Comparison of ENCODE assay signal across 8 mouse cellular contexts in the genomic region with DNA sequence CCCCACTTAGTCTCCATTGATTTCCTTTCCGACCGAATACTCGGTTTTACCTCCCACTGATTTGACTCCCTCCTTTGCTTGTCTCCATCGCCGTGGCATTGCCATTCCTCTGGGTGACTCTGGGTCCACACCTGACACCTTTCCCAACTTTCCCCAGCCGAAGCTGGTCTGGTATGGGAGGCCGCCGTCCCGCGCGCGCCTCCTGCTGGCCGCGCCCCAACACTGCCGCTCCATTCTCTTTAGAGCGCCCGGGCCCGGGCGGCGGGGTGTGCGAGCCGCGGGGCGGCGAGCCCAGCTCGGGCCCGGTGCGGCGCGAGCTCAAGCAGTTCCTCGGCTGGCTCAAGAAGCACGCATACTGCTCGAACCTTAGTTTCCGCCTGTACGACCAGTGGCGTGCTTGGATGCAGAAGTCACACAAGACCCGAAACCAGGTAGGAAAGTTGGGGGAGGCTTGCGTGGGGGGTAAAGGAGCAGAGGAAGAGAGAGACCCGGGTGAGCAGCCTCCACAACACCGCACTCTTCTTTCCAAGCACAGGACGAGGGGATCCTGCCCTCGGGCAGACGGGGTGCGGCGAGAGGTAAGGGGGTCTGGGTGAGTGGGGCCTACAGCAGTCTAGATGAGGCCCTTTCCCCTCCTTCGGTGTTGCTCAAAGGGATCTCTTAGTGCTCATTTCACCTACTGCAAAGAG. TPM values are rescaled to one million over a fixed set of nuclear protein-coding genes. Genes with fewer than 3 reads are reported as not detected.
DNase-seq lines count a peak whose midpoint lies in the region; ATAC-seq and TF ChIP-seq lines count a peak whose summit lies in the region.

No protein-coding gene starts in this region.

- no peaks in the 10 kb centered on the region for H3K9me3 ChIP-seq in MEL (replicated peaks; ENCODE audit: insufficient read depth, low read length)
- H3K9me3 ChIP-seq in intestine, embryonic 16.5 days (ENCODE audit: control insufficient read depth, low read length), result no peaks in the 10 kb centered on the region
- H3K9me3 ChIP-seq in liver, embryonic 16.5 days (replicated peaks; ENCODE audit: control insufficient read depth, low read length), result no peaks in the 10 kb centered on the region

- no peak overlapping the region for H3K4me2 ChIP-seq in intestine, embryonic 16.5 days (ENCODE audit: low read depth, low read length)
- peak overlapping the region; percentile 49 for H3K4me2 ChIP-seq in liver, embryonic 16.5 days (ENCODE audit: low read depth, low read length)

- H3K4me1 ChIP-seq in MEL (ENCODE audit: control insufficient read depth in 1 of 2, insufficient read depth in 2 of 2, low read length in 2 of 2), result peaks cover 3 to 39% of the 10 kb centered on the region in 2 experiments; a peak in 3 of 4 replicates
- H3K4me1 ChIP-seq in intestine, embryonic 16.5 days (ENCODE audit: control insufficient read depth, insufficient read depth, low read length), result peaks cover 32% of the 10 kb centered on the region
- H3K4me1 ChIP-seq in liver, embryonic 16.5 days (ENCODE audit: control insufficient read depth, low read depth, low read length), result peaks cover 61% of the 10 kb centered on the region

- no peaks in the 10 kb centered on the region for H3K27me3 ChIP-seq in MEL (ENCODE audit: control insufficient read depth in 1 of 2, insufficient read depth in 2 of 2, low read length in 2 of 2)
- peaks cover 46% of the 10 kb centered on the region for H3K27me3 ChIP-seq in intestine, embryonic 16.5 days (replicated peaks; ENCODE audit: control insufficient read depth, insufficient read depth, low read length)
- H3K27me3 ChIP-seq in liver, embryonic 16.5 days (ENCODE audit: control insufficient read depth, insufficient read depth, low read depth, low read length), result peaks cover 35% of the 10 kb centered on the region

- 16% methylated on average over 46 of the region's 46 CpGs for WGBS in intestine, embryonic 16.5 days
- WGBS in liver, embryonic 16.5 days (ENCODE audit: insufficient replicate concordance), result 16% methylated on average over 46 of the region's 46 CpGs

- DNase-seq in 3T3-L1 (ENCODE audit: low read depth, low spot score) (peak; percentile 70), MEL (ENCODE audit: low read depth, low spot score) (peak; percentile 76)
- DNase-seq in cerebellum, postnatal 25 days, result peak; percentile 83 to 88
- peak; percentile 62 for DNase-seq in gastrocnemius, postnatal 25 days
- DNase-seq in ovary, postnatal 14 days (ENCODE audit: low spot score), result peak; percentile 76
- peak; percentile 70 to 73 for DNase-seq in urinary bladder, postnatal 4 days (ENCODE audit: low spot score in 2 of 2)

- H3K27ac ChIP-seq in MEL (ENCODE audit: control insufficient read depth, low read depth, low read length), result peak overlapping the region; percentile 82
- no peak overlapping the region for H3K27ac ChIP-seq in intestine, embryonic 16.5 days (ENCODE audit: low read length)
- no peak overlapping the region for H3K27ac ChIP-seq in liver, embryonic 16.5 days (ENCODE audit: low read length)

- H3K9ac ChIP-seq in MEL (ENCODE audit: control insufficient read depth, low read depth, low read length, poor library complexity, severe bottlenecking), result peak overlapping the region; percentile 88
- H3K9ac ChIP-seq in intestine, embryonic 16.5 days (ENCODE audit: low read depth, low read length), result 0 out of 2 replicates have a peak overlapping the region, but pooled peaks have one; percentile 2
- no peak overlapping the region for H3K9ac ChIP-seq in liver, embryonic 16.5 days (ENCODE audit: low read depth, low read length)

- H3K4me3 ChIP-seq in MEL (ENCODE audit: control insufficient read depth in 1 of 2, insufficient read depth in 1 of 2, low read depth in 2 of 2, low read length in 2 of 2), result peak overlapping the region; percentile 54 to 84
- no peak overlapping the region for H3K4me3 ChIP-seq in intestine, embryonic 16.5 days (ENCODE audit: low read length)
- peak overlapping the region; percentile 18; the same call in 1 of the 2 replicates for H3K4me3 ChIP-seq in liver, embryonic 16.5 days (ENCODE audit: low read depth, low read length)

- 0 out of 4 replicates have a peak, but pooled peaks of 1 of the 2 experiments have one; percentile 39 for TF ChIP-seq POLR2A in MEL (IDR thresholded peaks at IDR 0.05; ENCODE audit: control insufficient read depth in 1 of 2, insufficient read depth in 1 of 2, low read depth in 1 of 2, low read length in 2 of 2, poor library complexity in 1 of 2)

- TF ChIP-seq RAD21 in MEL (IDR thresholded peaks at IDR 0.05; ENCODE audit: low read depth, low read length), result peak; percentile 70

- H3K79me2 ChIP-seq in MEL (ENCODE audit: control insufficient read depth, insufficient read depth, low read length, poor library complexity), result peaks cover 16% of the 10 kb centered on the region

- peaks cover 2 to 18% of the 10 kb centered on the region in 2 experiments; a peak in 3 of 4 replicates for H3K36me3 ChIP-seq in MEL (ENCODE audit: control insufficient read depth in 1 of 2, insufficient read depth in 2 of 2, low read length in 2 of 2)
- H3K36me3 ChIP-seq in intestine, embryonic 16.5 days (ENCODE audit: control insufficient read depth, insufficient read depth, low read length), result peaks cover 7% of the 10 kb centered on the region
- peaks cover 11% of the 10 kb centered on the region for H3K36me3 ChIP-seq in liver, embryonic 16.5 days (ENCODE audit: control insufficient read depth, insufficient read depth)

- peak in 2 of 3 experiments; percentile 89 to 98; a peak in 5 of 6 replicates for TF ChIP-seq CTCF in MEL (IDR thresholded peaks at IDR 0.05 in 2 of 3, conservative IDR thresholded peaks at IDR 0.05 in 1 of 3; ENCODE audit: control insufficient read depth in 1 of 3, insufficient read depth in 1 of 3, low read depth in 2 of 3, low read length in 3 of 3, poor library complexity in 1 of 3, severe bottlenecking in 1 of 3)

- ATAC-seq in intestine, embryonic 16.5 days, result peak; percentile 9; the same call in 1 of the 2 replicates
- ATAC-seq in liver, embryonic 16.5 days (ENCODE audit: low read depth), result 0 out of 2 replicates have a peak, but pooled peaks have one; percentile 12

- TF ChIP-seq EP300 in MEL (IDR thresholded peaks at IDR 0.05; ENCODE audit: low read depth in 1 of 2, low read length in 2 of 2), result no peak

TF ChIP-seq in MEL, 35 proteins besides CTCF, POLR2A, EP300 and RAD21:
- TF ChIP-seq UBTF (IDR thresholded peaks at IDR 0.05; ENCODE audit: borderline replicate concordance, insufficient read depth, low read depth, low read length), result 0 out of 2 replicates have a peak, but pooled peaks have one; percentile 44
- peak; percentile 91 for TF ChIP-seq SMC3 (IDR thresholded peaks at IDR 0.05; ENCODE audit: low read depth, low read length)
- TF ChIP-seq ZC3H11A (IDR thresholded peaks at IDR 0.05; ENCODE audit: low read depth, low read length), result peak; percentile 63
- TF ChIP-seq RCOR1 (IDR thresholded peaks at IDR 0.05; ENCODE audit: low read depth, low read length), result no peak
TF ChIP-seq in MEL: peak in this region for 3.

RNA-seq across cellular contexts. Expression of a gene that starts 3.3 kb away (rescaled TPM):
- 200 and 204 TPM in 2 replicates for total RNA-seq in MEL (2012; rRNA removed)
- polyA plus RNA-seq in MEL (2012; ENCODE audit: insufficient read depth in 1 of 2, insufficient read length in 2 of 2, low read depth in 1 of 2, low replicate concordance in 2 of 2, missing spikeins in 1 of 2), result 100 to 1,000 TPM in 1 of 2 experiments, not detected in 1; 145 TPM
- 100 to 1,000 TPM; 112 to 120 TPM for total RNA-seq in gastrocnemius, postnatal 25 days (2021)
- 130 and 137 TPM in 2 replicates for polyA plus RNA-seq in intestine, embryonic 16.5 days (2015; fragmentation: Nextera tagmentation; extraction: Ambion mirVana)
- polyA plus RNA-seq in liver, embryonic 16.5 days (2015; fragmentation: Nextera tagmentation; extraction: Ambion mirVana), result 53.7 and 55.6 TPM in 2 replicates

RNA-seq across cellular contexts. Expression of a gene that starts 7.4 kb away (rescaled TPM):
- 3,582 and 3,633 TPM in 2 replicates for total RNA-seq in MEL (2012; rRNA removed)
- 1,000 to 10,000 TPM in 1 of 2 experiments, not detected in 1; 2,814 TPM for polyA plus RNA-seq in MEL (2012; ENCODE audit: insufficient read depth in 1 of 2, insufficient read length in 2 of 2, low read depth in 1 of 2, low replicate concordance in 2 of 2, missing spikeins in 1 of 2)
- 100 to 1,000 TPM; 785 to 797 TPM for total RNA-seq in gastrocnemius, postnatal 25 days (2021)
- 991 TPM in 2 replicates for polyA plus RNA-seq in intestine, embryonic 16.5 days (2015; fragmentation: Nextera tagmentation; extraction: Ambion mirVana)
- 490 and 558 TPM in 2 replicates for polyA plus RNA-seq in liver, embryonic 16.5 days (2015; fragmentation: Nextera tagmentation; extraction: Ambion mirVana)

RNA-seq across cellular contexts. Expression of a gene that starts 10.2 kb away (rescaled TPM):
- total RNA-seq in MEL (2012; rRNA removed), result 3.8 and 6.6 TPM in 2 replicates
- 10 to 100 TPM in 1 of 2 experiments, not detected in 1; 26.6 TPM for polyA plus RNA-seq in MEL (2012; ENCODE audit: insufficient read depth in 1 of 2, insufficient read length in 2 of 2, low read depth in 1 of 2, low replicate concordance in 2 of 2, missing spikeins in 1 of 2)
- total RNA-seq in gastrocnemius, postnatal 25 days (2021), result 1 to 10 TPM; 1.7 to 3.8 TPM
- 1.6 and 1.7 TPM in 2 replicates for polyA plus RNA-seq in intestine, embryonic 16.5 days (2015; fragmentation: Nextera tagmentation; extraction: Ambion mirVana)
- polyA plus RNA-seq in liver, embryonic 16.5 days (2015; fragmentation: Nextera tagmentation; extraction: Ambion mirVana), result 0.83 and 1.3 TPM in 2 replicates

RNA-seq across cellular contexts. Expression of a gene that starts 16.0 kb away (rescaled TPM):
- not detected in 2 replicates for total RNA-seq in MEL (2012; rRNA removed)
- polyA plus RNA-seq in MEL (2012; ENCODE audit: insufficient read depth in 1 of 2, insufficient read length in 2 of 2, low read depth in 1 of 2, low replicate concordance in 2 of 2, missing spikeins in 1 of 2), result not detected
- not detected for total RNA-seq in gastrocnemius, postnatal 25 days (2021)
- 2.9 and 3.3 TPM in 2 replicates for polyA plus RNA-seq in intestine, embryonic 16.5 days (2015; fragmentation: Nextera tagmentation; extraction: Ambion mirVana)
- polyA plus RNA-seq in liver, embryonic 16.5 days (2015; fragmentation: Nextera tagmentation; extraction: Ambion mirVana), result not detected in 2 replicates

RNA-seq across cellular contexts. Expression of a gene that starts 24.3 kb away (rescaled TPM):
- 212 and 215 TPM in 2 replicates for total RNA-seq in MEL (2012; rRNA removed)
- polyA plus RNA-seq in MEL (2012; ENCODE audit: insufficient read depth in 1 of 2, insufficient read length in 2 of 2, low read depth in 1 of 2, low replicate concordance in 2 of 2, missing spikeins in 1 of 2), result 100 to 1,000 TPM in 1 of 2 experiments, not detected in 1; 349 TPM
- 100 to 1,000 TPM; 100 to 104 TPM for total RNA-seq in gastrocnemius, postnatal 25 days (2021)
- polyA plus RNA-seq in intestine, embryonic 16.5 days (2015; fragmentation: Nextera tagmentation; extraction: Ambion mirVana), result 320 and 328 TPM in 2 replicates
- 155 and 158 TPM in 2 replicates for polyA plus RNA-seq in liver, embryonic 16.5 days (2015; fragmentation: Nextera tagmentation; extraction: Ambion mirVana)
